Mouse (Mus musculus) embryonic facial prominence, embryonic 13.5 days (tissue): ENCODE data around the gene Slc25a29. TPM values are rescaled to one million over a fixed set of nuclear protein-coding genes. Genes with fewer than 3 reads are reported as not detected.
A peak's percentile ranks its signal among the peaks of the same experiment; 100 is the strongest.

ENCODE experiments used
- ATAC-seq: fragments of 200-750 bp; cut with Nextera tagmentation; 2 replicates; pipeline ENCODE4 v1.8.0; 2017; ENCODE audit warnings: low read depth; ENCODE audit not compliant: insufficient number of reproducible peaks, insufficient read depth, low FRiP score, low TSS enrichment
- H3K27ac ChIP-seq: fragments of 300-500 bp; sonication (generic); 2 replicates; pipeline ENCODE4 v1.5.1; 2015; ENCODE audit warnings: moderate library complexity, mild to moderate bottlenecking, inconsistent platforms
- H3K27me3 ChIP-seq: fragments of 300-500 bp; sonication (generic); 2 replicates; pipeline ENCODE4 v1.6.1; 2015; ENCODE audit warnings: mild to moderate bottlenecking, inconsistent platforms
- H3K36me3 ChIP-seq: fragments of 300-500 bp; sonication (generic); 2 replicates; pipeline ENCODE4 v1.6.1; 2015; ENCODE audit warnings: mild to moderate bottlenecking, inconsistent platforms
- H3K4me1 ChIP-seq: fragments of 300-500 bp; sonication (generic); 2 replicates; pipeline ENCODE4 v1.6.1; 2015; ENCODE audit warnings: inconsistent platforms
- H3K4me2 ChIP-seq: fragments of 300-500 bp; sonication (generic); 2 replicates; pipeline ENCODE4 v1.6.1; 2015; ENCODE audit warnings: moderate library complexity, mild to moderate bottlenecking, inconsistent platforms
- H3K4me3 ChIP-seq: fragments of 300-500 bp; sonication (generic); 2 replicates; pipeline ENCODE4 v1.5.1; 2015; ENCODE audit warnings: mild to moderate bottlenecking, inconsistent platforms
- H3K9ac ChIP-seq: fragments of 300-500 bp; sonication (generic); 2 replicates; pipeline ENCODE4 v1.6.1; 2015; ENCODE audit warnings: mild to moderate bottlenecking, inconsistent platforms
- H3K9me3 ChIP-seq: fragments of 300-500 bp; sonication (generic); 2 replicates; pipeline ENCODE4 v1.6.1; 2016; ENCODE audit warnings: inconsistent platforms
- WGBS: fragments of 180-500 bp; shearing (Covaris S2); methylation state at CpG from one replicate; pipeline ENCODE4 v1.1.7; 2015; ENCODE audit warnings: mixed read lengths; 5-methylcytosine and 5-hydroxymethylcytosine counted together
- polyA plus RNA-seq: library from polyadenylated mRNA; unstranded; fragments of >200 nt; fragmentation: Nextera tagmentation; extraction: Ambion mirVana; gene quantifications from 2 replicates; pipeline ENCODE4 v1.2.1, GENCODE M21; 2015

The Slc25a29 gene
- polyA plus RNA-seq, result 15.1 and 15.8 TPM in 2 replicates

DNA sequence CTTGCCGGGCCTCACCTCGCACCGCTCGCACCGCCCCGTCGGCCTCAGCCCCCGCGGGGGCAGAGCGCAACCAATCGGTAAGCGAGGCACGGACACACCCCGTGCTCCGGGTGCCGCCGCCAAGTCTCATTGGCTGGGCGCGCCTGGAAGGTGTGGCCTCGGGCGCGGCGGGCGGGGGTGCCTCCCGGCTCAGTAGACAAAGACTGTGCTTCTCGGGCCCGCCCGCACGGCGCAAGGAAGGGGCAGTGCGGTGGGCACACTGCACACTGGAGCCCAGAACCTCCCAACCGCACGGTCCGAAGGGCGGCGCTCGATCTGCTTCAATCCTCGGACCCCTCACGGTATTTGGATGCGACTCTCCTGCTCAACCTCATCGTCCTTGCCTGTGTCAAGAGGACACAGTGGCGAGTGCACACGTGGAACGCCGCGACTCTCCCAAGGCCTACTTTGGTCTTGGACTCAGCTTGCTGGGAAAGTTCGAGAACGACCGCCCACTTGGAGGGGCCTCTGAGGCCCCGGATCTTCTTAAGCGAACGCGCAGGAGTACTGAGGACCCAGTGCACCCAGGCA is at the start of gene Slc25a29, which contains the start of gene Slc25a47:
Slc25a29 (minus strand) TSS at position 44 of the 570 bp plus-strand sequence.
Slc25a47 (plus strand) TSS at position 207 of the 570 bp plus-strand sequence.
- Histone ChIP-seq H3K4me3 (peak within 1 kb of the TSS; percentile 73), H3K9me3 (no peaks in the 10 kb centered on the region), H3K4me2 (peak within 1 kb of the TSS; percentile 97), H3K27ac (peak within 1 kb of the TSS; percentile 85), H3K27me3 (no peaks in the 10 kb centered on the region), H3K36me3 (peaks cover 13% of the 10 kb centered on the region), H3K4me1 (peaks cover 48% of the 10 kb centered on the region), H3K9ac (peak within 1 kb of the TSS; percentile 90)
- ATAC-seq, result peak; percentile 99
- WGBS, result 1% methylated on average over 53 of the region's 53 CpGs

DNA sequence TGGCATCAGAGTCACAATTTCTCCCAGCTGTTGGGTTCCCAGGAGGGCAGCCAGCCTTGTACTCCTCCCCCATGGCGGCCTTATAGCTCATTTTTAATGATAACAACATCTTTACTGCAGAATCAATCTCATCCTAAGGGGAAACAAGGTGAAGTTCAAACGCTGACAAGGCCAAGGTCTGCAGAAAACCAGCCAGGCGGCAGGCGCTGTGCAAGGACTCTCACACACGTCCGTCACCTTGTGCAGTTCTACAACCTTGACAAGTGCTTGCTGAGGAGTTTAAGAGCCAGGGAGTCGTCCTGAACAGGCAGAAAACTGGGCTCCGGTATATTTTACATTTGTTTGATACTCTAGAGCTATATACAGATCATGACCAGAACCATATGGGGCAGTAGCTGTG is 47.1 kb upstream of the Slc25a29 start:
- ATAC-seq, result no peak
- no peak overlapping the region for H3K4me3 ChIP-seq
- H3K4me2 ChIP-seq, result no peak overlapping the region
- no peak overlapping the region for H3K27ac ChIP-seq
- 86% methylated on average over 8 of the region's 8 CpGs for WGBS
- no peak overlapping the region for H3K9ac ChIP-seq
- no peaks in the 10 kb centered on the region for H3K9me3 ChIP-seq
- H3K27me3 ChIP-seq, result no peaks in the 10 kb centered on the region
- H3K4me1 ChIP-seq, result no peaks in the 10 kb centered on the region
- peaks cover 95% of the 10 kb centered on the region for H3K36me3 ChIP-seq

DNA sequence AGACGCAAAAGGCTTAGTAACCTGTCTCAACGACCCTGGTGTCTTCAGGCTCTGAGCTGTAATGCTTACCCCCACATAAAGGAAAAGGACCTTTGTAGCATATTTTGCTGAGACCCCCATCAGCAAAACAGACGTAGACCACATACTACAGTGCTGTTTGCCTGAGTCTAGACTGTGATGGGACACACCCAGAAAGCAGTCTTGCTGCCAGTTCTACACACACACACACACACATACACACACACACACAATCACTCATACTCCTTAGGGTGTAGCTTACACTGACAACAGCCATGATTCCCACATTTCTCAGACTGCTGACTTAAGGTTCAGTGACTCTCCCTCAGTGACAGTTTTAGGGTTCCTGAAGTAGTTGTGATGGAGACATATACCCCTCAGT is 45.5 kb upstream of the Slc25a29 start:
- Histone ChIP-seq H3K4me1 (no peaks in the 10 kb centered on the region), H3K4me2 (no peak overlapping the region), H3K36me3 (peaks cover 90% of the 10 kb centered on the region), H3K4me3 (no peak overlapping the region), H3K27me3 (no peaks in the 10 kb centered on the region), H3K9ac (no peak overlapping the region), H3K9me3 (no peaks in the 10 kb centered on the region), H3K27ac (no peak overlapping the region)
- 84% methylated on average over 3 of the region's 3 CpGs for WGBS
- ATAC-seq, result no peak

DNA sequence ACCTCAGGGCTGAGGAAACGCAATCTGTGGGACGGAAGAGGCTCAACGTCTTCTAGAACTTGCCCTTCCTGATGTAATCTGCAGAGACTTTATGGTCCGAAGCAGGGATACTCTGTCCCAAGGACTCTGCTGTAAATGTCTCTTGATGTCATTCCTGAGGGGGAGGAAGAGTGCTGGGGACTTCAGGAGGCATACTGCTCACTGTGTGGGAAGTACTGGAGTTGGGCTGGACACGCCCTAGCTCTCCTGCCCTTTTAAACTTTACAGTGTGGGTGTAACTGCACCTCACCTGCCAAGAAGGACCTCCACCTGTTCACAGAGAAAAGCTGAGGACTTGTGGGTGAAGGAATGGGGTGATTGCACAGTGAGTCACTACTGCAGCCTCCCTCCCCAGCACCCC is 44.9 kb upstream of the Slc25a29 start:
- H3K4me3 ChIP-seq, result no peak overlapping the region
- H3K9ac ChIP-seq, result no peak overlapping the region
- H3K27ac ChIP-seq, result no peak overlapping the region
- no peaks in the 10 kb centered on the region for H3K4me1 ChIP-seq
- H3K4me2 ChIP-seq, result no peak overlapping the region
- WGBS, result 91% methylated on average over 5 of the region's 5 CpGs
- H3K27me3 ChIP-seq, result no peaks in the 10 kb centered on the region
- ATAC-seq, result no peak
- peaks cover 90% of the 10 kb centered on the region for H3K36me3 ChIP-seq
- no peaks in the 10 kb centered on the region for H3K9me3 ChIP-seq

DNA sequence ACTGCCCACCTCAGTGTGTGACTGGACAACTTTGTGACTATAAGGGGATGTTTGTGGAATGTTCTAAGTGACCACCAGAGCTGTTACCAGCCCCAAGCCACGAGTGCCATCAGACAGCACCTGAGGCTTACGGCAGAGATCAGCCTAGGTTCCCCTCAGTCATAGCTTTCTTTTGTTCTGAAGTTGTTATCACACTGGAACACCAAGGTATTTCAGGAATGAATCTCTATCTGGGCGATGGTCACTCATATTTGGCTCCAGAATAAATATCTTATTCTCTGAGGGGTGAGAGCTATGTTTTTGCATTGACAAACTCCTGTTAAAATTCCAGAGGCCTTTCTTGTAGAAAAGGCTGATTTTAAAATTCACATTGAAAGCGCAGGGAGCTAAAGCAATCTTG is 43.5 kb upstream of the Slc25a29 start:
- H3K27me3 ChIP-seq, result no peaks in the 10 kb centered on the region
- H3K4me3 ChIP-seq, result no peak overlapping the region
- no peak overlapping the region for H3K27ac ChIP-seq
- H3K36me3 ChIP-seq, result peaks cover 91% of the 10 kb centered on the region
- no peaks in the 10 kb centered on the region for H3K4me1 ChIP-seq
- no peak overlapping the region for H3K9ac ChIP-seq
- ATAC-seq, result no peak
- H3K9me3 ChIP-seq, result no peaks in the 10 kb centered on the region
- WGBS, result 90% methylated on average over 4 of the region's 4 CpGs
- H3K4me2 ChIP-seq, result no peak overlapping the region

DNA sequence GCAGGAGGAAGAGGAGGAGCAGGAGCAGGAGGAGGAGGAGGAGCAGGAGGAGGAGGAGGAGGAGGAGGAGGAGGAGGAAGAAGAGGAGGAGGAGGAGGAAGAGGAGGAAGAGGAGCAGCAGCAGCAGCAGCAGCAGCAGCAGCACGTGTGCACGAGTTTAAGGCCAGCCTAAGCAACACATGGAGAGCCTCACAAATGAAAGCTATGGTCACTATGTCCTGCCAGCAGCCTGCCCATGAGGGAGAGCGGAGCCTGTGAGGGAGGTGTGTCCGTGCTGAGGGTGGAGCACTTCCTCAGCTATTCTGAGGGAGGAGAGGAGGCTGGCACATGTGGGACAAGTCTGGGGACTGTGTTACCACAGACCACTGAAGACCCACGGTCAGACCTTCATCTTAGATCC is 37.4 kb upstream of the Slc25a29 start:
- no peak overlapping the region for H3K27ac ChIP-seq
- no peaks in the 10 kb centered on the region for H3K27me3 ChIP-seq
- H3K36me3 ChIP-seq, result peaks cover 90% of the 10 kb centered on the region
- H3K4me3 ChIP-seq, result no peak overlapping the region
- no peaks in the 10 kb centered on the region for H3K9me3 ChIP-seq
- no peak overlapping the region for H3K9ac ChIP-seq
- no peak overlapping the region for H3K4me2 ChIP-seq
- 81% methylated on average over 5 of the region's 5 CpGs for WGBS
- H3K4me1 ChIP-seq, result no peaks in the 10 kb centered on the region
- no peak for ATAC-seq

DNA sequence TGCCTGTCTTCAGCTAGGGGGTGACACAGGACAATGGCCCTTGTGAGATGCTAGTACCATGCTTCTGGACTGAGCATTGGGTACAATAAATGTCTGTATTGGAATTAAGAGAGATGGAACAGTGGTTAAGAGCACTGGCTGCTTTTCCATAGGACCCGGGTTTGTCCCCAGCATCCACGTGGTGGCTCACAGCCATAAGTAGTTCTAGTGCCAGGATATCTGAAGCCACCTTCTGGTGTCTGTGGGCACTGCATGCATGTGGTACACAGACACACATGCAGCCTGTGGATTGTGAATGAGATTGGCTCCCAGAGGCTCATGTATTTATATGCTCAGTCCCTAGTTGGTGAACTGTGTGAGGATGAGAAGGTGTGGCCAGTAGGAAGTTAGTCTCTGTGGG is 33.9 kb upstream of the Slc25a29 start:
- Histone ChIP-seq H3K4me3 (no peak overlapping the region), H3K27me3 (no peaks in the 10 kb centered on the region), H3K36me3 (peaks cover 94% of the 10 kb centered on the region), H3K9ac (no peak overlapping the region), H3K9me3 (no peaks in the 10 kb centered on the region), H3K4me1 (no peaks in the 10 kb centered on the region), H3K4me2 (no peak overlapping the region), H3K27ac (no peak overlapping the region)
- no peak for ATAC-seq
- WGBS, result 83% methylated on average over 2 of the region's 2 CpGs

DNA sequence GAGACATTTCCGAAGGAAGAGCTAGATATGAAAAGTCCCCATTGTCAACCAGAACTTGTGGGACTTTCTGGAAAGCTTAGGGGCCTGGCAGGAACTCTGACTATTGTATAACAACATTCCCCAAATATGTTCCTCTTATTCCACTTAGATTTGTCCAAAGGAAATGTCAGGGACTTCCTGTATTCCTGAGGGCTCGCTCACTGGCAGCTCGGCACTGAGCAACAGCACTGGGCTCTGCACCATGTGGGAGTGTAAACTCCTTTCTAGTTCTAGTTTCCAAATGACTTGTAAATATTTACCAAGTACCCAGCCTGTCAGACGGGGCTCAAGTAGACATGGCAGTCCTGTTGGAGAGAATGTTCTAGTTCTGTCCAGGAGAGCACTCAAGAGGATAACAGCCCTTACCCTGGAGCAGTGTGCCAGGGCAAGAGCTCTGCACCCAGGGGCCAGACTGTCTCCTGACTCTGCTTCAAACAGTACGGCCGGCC is 29.4 kb upstream of the Slc25a29 start:
- ATAC-seq, result no peak
- 90% methylated on average over 6 of the region's 6 CpGs for WGBS
- peaks cover 98% of the 10 kb centered on the region for H3K36me3 ChIP-seq

DNA sequence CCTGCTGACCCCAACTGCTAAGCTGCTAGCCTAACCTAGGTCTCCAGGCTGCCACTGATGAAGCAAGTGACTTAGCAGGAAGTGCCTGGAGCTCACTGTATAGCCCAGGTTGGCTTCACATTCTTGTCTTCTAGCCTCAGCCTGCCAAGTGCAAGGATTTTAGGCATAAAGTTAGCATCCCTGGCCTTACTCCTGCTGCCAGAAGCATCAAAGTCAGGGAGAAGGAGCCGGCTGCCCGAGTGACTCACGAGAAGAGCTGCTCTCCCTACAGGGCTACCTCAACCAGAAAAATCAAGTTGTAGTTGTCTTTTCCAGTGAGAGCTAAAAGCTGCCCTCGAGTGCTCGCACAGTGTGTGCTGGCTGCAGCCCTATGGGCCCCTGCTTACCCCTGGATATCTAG is 22.8 kb upstream of the Slc25a29 start:
- ATAC-seq, result no peak
- H3K9ac ChIP-seq, result no peak overlapping the region
- WGBS, result 85% methylated on average over 5 of the region's 5 CpGs
- peaks cover 66% of the 10 kb centered on the region for H3K36me3 ChIP-seq
- no peaks in the 10 kb centered on the region for H3K27me3 ChIP-seq
- H3K4me2 ChIP-seq, result no peak overlapping the region
- no peaks in the 10 kb centered on the region for H3K9me3 ChIP-seq
- no peaks in the 10 kb centered on the region; the same call in 1 of the 2 replicates for H3K4me1 ChIP-seq
- H3K27ac ChIP-seq, result no peak overlapping the region
- no peak overlapping the region for H3K4me3 ChIP-seq

More for the DNA sequence above, 29.4 kb upstream of the Slc25a29 start:
- no peak overlapping the region for H3K4me3 ChIP-seq
- no peaks in the 10 kb centered on the region for H3K27me3 ChIP-seq
- H3K4me1 ChIP-seq, result no peaks in the 10 kb centered on the region
- H3K9ac ChIP-seq, result no peak overlapping the region
- H3K9me3 ChIP-seq, result no peaks in the 10 kb centered on the region
- H3K4me2 ChIP-seq, result no peak overlapping the region
- no peak overlapping the region for H3K27ac ChIP-seq

DNA sequence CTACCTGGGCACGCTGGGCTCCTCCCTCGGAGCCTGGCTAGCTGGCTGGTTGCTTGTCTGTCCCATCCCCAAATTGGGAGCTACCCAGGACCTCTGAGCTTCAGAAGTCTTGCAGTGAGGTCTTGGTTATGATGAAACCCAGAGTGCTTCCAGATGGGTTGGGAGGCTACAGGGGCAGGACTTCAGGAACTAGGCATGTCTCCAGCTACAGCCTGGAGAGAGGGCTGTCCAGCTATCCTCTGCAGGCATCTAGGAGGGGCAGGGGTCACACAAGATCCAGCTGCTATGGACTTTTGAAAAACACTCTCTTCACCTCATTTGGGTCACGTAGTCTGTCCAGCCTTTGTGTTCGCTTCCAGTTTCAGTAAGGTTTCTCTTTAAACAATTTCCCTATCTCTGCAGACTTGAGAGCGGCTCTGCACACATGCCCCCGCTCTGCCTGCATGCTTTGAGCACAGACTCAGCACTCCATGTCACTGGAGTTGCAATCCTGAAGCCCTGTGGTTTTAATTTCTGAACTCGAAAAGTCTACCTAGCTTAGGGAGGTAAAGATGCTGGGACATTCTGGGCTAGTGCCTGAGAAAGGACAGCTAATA is 22.0 kb upstream of the Slc25a29 start:
- no peaks in the 10 kb centered on the region; the same call in 1 of the 2 replicates for H3K4me1 ChIP-seq
- H3K36me3 ChIP-seq, result peaks cover 58% of the 10 kb centered on the region
- no peaks in the 10 kb centered on the region for H3K27me3 ChIP-seq
- WGBS, result 66% methylated on average over 7 of the region's 7 CpGs
- no peak overlapping the region for H3K9ac ChIP-seq
- H3K4me2 ChIP-seq, result no peak overlapping the region
- no peak overlapping the region for H3K4me3 ChIP-seq
- no peak overlapping the region for H3K27ac ChIP-seq
- no peak for ATAC-seq
- no peaks in the 10 kb centered on the region for H3K9me3 ChIP-seq

DNA sequence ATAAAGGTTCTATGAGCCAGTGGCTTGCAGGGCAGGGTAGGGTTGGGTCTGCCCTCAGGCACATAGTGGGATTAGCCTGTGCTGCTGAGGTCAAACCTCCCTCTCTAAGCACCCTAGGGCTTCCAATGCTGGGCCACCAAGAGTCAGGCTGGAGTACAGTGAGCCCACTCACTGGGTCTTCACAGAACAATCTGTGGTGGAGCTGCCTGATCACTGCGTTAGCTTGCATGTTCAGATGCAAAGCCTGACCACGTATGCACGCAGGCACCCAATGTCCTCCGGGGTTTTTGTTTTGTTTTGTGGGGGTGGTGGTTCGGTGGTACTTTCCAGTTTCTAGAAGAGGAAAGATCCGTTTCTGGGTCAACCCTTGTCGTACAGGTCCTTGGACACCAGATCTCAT is 21.4 kb upstream of the Slc25a29 start:
- H3K27ac ChIP-seq, result no peak overlapping the region

DNA sequence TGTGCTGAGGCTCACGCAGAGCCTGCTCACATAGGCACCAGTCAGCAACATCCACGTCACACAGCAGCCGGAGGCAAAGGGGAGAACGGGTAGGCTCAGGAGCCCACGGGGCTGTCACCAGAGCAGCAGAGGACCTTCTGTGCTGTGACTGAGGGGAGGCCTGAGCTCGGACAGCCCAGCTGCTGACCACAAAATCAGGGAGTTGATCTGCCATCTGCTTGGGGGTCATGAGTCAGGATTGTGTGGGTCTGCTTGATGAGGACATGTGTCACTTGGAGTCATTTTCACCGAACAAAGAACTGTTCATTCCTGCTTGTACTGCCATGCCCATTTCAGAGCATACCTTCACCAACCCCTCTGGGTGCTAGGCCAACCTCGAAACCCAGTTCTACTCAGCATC is 20.5 kb upstream of the Slc25a29 start:
- WGBS, result 73% methylated on average over 8 of the region's 8 CpGs
- ATAC-seq, result no peak
- Histone ChIP-seq H3K4me1 (no peaks in the 10 kb centered on the region; the same call in 1 of the 2 replicates), H3K4me2 (no peak overlapping the region), H3K9ac (no peak overlapping the region), H3K9me3 (no peaks in the 10 kb centered on the region), H3K4me3 (no peak overlapping the region), H3K27me3 (no peaks in the 10 kb centered on the region), H3K27ac (no peak overlapping the region), H3K36me3 (peaks cover 45% of the 10 kb centered on the region)

More for the DNA sequence above, 21.4 kb upstream of the Slc25a29 start:
- ATAC-seq, result no peak
- Histone ChIP-seq H3K27me3 (no peaks in the 10 kb centered on the region), H3K4me2 (no peak overlapping the region), H3K4me1 (no peaks in the 10 kb centered on the region; the same call in 1 of the 2 replicates), H3K36me3 (peaks cover 52% of the 10 kb centered on the region), H3K9me3 (no peaks in the 10 kb centered on the region), H3K4me3 (no peak overlapping the region), H3K9ac (no peak overlapping the region)
- WGBS, result 87% methylated on average over 7 of the region's 7 CpGs
